Mouse (Mus musculus) olfactory bulb, adult 2 months (tissue): Measurements from ENCODE around the gene Slc25a21.

ENCODE experiments used
- CTCF ChIP-seq: fragments of 200-500 bp; IDR thresholded peaks from 2 replicates; pipeline ENCODE4 v1.5.1; 2012; ENCODE audit warnings: low read depth, mild to moderate bottlenecking, low read length, moderate library complexity; ENCODE audit not compliant: insufficient read depth
- POLR2A ChIP-seq: fragments of 200-500 bp; IDR thresholded peaks from 2 replicates; pipeline ENCODE4 v1.6.1; 2012; ENCODE audit warnings: mild to moderate bottlenecking, low read depth, low read length, moderate library complexity; ENCODE audit not compliant: insufficient read depth

DNA sequence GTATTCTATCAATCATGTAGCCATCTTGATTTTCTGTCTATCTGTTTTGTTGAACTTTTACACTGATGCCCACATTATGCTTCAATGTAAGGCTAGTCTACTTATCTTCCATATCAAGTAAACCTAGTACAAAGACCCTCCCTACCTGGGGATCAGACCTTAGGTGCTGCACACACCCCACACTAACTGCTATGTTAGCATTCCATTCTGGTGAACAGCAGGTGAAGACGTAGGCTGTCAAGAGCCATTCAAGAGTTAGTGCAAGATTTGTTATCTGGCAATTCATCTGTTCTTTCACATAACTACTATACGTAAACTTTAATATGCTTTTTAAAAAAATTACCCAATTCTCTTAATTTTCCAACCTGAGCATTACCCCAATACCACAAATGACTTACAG lies 390.2 kb downstream of the Slc25a21 start:
- TF ChIP-seq POLR2A = no peak
- TF ChIP-seq CTCF = no peak
